Mouse (Mus musculus) heart, postnatal 14 days (tissue): ENCODE data around the gene Cmss1. TPM values are rescaled to one million over a fixed set of nuclear protein-coding genes. Genes with fewer than 3 reads are reported as not detected.

Experiments
- DNase-seq, 2 experiments: peaks; one replicate each; pipeline ENCODE4 v3.0.0; 2021 to 2022
- intact Hi-C: fragments of 180-260 bp; cut with DNase I; formaldehyde crosslinking; loops from one replicate; pipeline ENCODE4 v1.15.1; 2025
- total RNA-seq, 2 experiments: library from RNA; stranded (reverse); gene quantifications; 2 replicates each; pipeline ENCODE4 v1.2.3; 2021

Cmss1 gene
- total RNA-seq, 2 experiments from 2014 or later = 54.0 to 56.2 TPM

DNA sequence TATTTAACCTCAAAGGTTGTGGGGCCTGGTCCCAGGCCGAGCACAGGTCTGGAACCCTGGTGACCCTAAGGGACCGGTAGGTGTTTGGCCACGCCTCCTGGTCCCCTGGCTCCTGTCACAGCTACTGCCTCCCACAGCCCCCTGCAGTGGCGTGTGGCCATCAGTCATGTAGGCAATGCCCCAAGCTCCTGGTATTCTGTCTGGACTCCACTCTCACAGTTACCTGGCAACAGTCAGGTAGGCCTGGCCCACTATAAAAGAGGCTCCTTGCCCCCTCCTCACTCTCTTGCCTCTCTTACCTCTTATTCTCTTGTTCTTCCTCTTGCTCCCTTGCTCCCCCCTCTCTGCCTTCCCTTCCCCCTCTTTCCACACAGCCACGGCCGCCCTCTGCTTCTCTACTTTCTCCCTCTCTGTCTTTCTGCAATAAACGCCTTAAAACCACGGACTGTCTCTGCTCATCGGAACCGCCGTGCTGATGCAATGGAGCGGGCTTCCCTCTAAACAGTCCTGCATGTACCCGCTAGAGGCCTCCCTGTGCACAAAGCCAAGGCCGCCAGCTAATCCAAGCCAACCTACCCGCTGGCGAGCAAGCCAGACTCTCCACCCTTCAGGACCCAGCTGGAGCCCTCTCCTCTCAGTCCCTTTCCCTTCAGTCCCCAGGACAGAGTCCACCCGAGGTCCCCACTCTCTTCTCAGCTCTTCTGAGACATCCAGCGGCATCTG lies 243.8 kb downstream of the Cmss1 start:
- intact Hi-C loops = no loop called here
- DNase-seq = peak; percentile 71 to 75

DNA sequence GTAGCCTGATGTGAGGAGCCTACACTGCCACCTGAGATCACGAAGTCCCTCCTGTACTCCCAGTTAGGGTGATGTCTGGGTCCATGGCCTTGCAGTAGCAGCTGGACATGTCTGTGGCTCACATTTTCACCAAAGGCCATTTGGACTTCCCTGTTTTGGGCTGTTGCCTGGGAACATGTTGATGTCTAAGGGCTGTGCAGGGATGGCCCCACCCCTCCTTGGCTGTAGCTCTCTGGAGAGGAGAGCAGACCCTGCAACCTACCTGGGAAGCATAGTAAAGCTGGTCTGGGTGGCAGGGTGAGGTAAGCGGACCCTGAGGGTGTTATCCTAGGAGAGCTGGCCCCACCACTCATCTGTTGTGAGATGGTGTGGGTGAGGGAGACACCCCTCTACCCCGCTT lies 245.9 kb downstream of the Cmss1 start:
- intact Hi-C loops = no loop called here
- DNase-seq = no peak

DNA sequence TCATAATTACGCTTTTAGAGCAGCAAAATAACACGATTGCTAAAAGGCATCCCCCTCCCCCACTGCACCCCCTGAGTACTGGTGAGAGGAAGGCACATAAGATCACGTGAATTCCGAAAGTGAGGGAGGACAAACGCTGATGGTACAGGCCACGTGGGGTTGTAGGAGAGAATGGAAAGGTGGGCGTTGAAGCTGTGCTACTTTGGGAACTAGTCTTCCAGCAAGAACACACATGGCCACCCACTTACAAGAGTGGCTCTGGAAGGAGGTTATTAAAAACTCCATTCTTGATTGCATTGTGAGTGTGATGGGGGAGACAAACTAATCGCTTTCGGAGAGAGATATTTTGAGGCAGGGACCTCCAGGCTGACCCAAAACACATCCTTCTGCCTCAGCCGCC lies 247.4 kb downstream of the Cmss1 start:
- DNase-seq = no peak
- intact Hi-C loops = no loop called here

GRCm38 (mm10) chr16:57357011-57357410 lies 249.7 kb downstream of the Cmss1 start:
- intact Hi-C loops = no loop called here
- DNase-seq = peak in 1 of 2 experiments; percentile 50

GRCm38 (mm10) chr16:57356454-57356853 lies 250.2 kb downstream of the Cmss1 start:
- no peak for DNase-seq
- intact Hi-C loops = no loop called here

GRCm38 (mm10) chr16:57353932-57354331 lies 252.7 kb downstream of the Cmss1 start:
- DNase-seq = no peak
- intact Hi-C loops = no loop called here

GRCm38 (mm10) chr16:57353166-57353721 lies 253.4 kb downstream of the Cmss1 start:
- no peak for DNase-seq
- intact Hi-C loops = no loop called here

- intact Hi-C loops = no loop called here
- peak in 1 of 2 experiments; percentile 29 for DNase-seq
These were observed 253.9 kb downstream of the Cmss1 start, which contains the start of gene Filip1l for GRCm38 (mm10) chr16:57352751-57353150. Gene Filip1l (plus strand): TSS chr16:57353093.

- no peak for DNase-seq
- intact Hi-C loops = no loop called here
These were observed 257.0 kb downstream of the Cmss1 start for GRCm38 (mm10) chr16:57349689-57350088.

- peak in 1 of 2 experiments; percentile 40 for DNase-seq
- intact Hi-C loops = no loop called here
These were observed 257.6 kb downstream of the Cmss1 start for GRCm38 (mm10) chr16:57349039-57349438.

GRCm38 (mm10) chr16:57346258-57346657 lies 260.4 kb downstream of the Cmss1 start:
- DNase-seq = no peak
- intact Hi-C loops = no loop called here

DNA sequence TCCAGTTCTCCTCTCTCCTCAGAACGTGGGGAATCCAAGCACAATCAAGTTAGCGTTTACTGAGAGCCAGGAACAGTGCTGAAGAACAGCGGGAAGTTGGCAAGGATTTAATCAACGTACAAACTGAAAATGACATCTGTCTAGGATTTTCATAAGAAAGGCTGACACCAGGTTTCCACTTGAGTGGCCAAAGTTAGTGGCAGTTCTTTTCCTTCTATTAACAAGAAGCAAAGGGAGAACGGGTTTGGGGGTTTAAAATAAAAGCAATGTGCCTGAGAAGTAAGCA lies 266.1 kb downstream of the Cmss1 start:
- DNase-seq = no peak
- intact Hi-C loops = no loop called here

GRCm38 (mm10) chr16:57339765-57340612 lies 266.7 kb downstream of the Cmss1 start:
- no peak for DNase-seq
- intact Hi-C loops = no loop called here

DNA sequence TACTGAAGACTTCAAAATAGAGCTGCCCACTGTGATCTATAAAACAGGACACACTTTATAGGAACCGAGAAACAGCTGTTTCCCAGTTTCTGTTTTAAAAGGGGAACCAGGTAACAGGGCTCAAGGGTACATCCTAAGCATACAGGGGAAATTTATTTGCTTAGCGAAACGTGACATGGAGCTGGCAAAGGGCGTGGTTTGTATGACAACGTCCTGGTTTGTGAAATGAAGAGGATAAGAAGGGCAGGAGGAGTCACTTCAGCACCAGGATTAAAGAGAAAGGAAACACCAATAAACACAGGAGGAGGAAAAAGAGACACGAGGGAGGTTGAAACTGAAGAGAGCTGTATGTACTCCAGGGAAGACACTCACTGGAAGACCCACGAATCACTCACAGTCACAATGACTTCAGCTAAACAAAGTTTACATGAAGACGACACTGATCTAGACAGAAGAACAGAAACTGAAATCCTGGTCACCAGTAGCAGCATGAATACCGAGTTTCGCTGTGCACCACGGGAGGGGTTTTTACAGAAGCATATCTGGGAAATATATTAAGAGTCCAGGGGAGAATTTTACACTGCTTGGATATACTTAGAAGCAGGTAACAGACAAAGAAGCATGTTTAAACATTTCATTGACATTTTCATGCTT lies 269.8 kb downstream of the Cmss1 start:
- intact Hi-C loops = no loop called here
- DNase-seq = no peak

GRCm38 (mm10) chr16:57332301-57332700 lies 274.4 kb downstream of the Cmss1 start:
- intact Hi-C loops = no loop called here

GRCm38 (mm10) chr16:57330111-57330510 lies 276.6 kb downstream of the Cmss1 start:
- intact Hi-C loops = no loop called here
- no peak for DNase-seq

More at GRCm38 (mm10) chr16:57332301-57332700, 274.4 kb downstream of the Cmss1 start:
- no peak for DNase-seq

DNA sequence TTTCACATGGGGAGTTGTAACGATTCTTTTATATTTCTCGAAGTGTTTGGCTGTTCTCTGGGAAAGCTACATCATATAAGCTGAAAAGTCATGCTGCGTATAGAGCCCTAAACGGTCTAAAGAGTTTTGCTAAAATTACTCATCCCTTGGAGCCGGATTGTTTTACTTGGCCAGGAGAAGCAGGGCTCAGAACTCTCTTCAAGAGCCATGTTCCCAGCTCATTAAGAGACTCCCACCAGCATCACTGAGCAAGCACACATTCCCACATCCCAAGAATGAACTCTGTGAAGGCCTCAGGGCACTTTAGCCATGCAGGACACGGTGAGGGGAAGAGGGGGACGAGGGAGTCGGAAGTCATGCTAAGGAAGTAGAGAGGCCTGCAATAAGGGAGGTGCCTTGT lies 277.6 kb downstream of the Cmss1 start:
- intact Hi-C loops = no loop called here
- DNase-seq = peak in 1 of 2 experiments; percentile 26

DNA sequence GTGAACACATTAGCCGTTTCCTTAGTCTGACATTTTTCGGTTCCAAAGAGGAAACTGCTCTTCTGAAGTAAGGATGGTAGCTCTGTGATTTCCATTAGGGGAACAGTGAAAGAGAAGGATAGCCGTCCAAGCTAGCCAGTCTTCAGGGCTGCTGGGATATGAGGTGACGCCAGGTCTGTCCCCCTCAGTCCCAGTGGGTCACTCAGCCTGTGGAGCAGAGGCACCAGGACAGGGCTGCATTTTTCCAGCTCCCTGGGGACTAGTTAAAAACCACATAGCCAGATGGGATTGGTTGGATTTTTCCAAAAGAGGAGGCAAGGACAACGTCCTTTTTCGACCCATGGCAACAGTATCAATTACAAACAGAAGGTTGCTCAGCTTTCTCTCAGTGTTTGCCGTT lies 279.7 kb downstream of the Cmss1 start:
- intact Hi-C loops = no loop called here
- DNase-seq = peak; percentile 52 to 57

DNA sequence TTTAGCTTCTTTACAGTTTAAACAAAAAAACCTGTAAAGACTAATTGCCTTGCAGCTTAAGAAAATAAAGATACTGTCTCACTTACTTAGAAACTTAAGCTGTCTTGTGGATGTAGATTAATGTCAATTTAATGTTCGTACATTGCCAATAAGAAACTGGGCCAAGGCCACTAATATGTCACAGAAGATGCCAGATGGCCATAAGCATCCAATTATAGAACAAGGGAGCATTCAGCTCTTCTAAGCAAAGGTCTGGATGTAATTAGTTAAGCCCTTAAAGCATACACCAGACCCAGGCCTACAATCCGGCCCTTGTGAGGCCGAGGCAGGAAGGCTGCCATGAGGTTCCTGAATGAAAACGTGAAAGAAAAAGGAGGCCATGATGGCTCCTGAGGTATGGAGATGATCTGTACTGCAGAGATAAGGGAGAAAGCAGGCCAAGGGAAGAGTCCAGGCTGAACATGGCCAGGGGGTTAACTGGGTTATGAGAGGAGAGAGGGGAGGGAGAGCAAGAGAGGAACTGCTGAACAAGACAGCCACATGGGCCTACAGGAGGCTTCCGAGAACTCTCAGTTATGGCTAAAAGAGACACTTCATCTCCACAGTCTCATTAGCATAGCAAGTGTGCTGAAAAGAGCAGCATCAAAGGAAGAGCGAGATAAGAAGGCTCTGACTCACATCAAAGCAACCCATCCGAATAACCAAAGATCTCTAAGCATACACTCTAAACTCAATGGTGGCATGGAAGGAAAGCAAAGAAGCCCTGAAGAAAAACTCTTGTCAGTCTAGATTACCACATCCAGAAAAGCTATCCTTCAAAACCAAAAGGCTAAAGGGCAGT lies 287.2 kb downstream of the Cmss1 start:
- no peak for DNase-seq
- intact Hi-C loops = loop anchor here (5.0 kb wide), 1 partner anchor 52 kb away; no protein-coding TSS in a partner anchor

DNA sequence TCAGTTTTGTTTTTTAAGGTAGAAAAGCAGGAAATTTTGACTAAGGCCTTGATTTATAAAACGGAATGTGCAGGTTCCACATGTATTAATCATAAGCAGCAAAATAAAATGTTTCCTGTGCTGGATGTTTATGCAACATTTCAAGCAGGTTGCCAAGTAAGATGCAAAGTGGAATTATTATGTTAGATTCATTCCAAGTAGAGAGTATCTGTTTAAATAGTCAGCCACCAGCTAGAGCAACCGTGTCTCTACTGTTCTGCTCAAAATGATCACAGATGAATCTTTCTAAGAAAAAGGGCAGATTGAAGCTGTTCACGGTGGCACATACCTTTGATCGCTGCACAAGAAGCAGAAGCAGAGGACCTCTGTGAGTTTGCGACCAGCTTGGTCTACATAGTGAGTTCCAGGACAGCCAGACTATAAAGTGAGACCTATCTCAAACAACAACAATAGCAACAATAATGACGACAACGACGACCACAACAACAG lies 288.0 kb downstream of the Cmss1 start:
- intact Hi-C loops = loop anchor here (5.0 kb wide), 1 partner anchor 51 kb away; no protein-coding TSS in a partner anchor
- DNase-seq = no peak
